Mouse (Mus musculus): ENCODE measurements around the gene Ptbp2.

The Ptbp2 gene

GRCm38 (mm10) chr3:119684741-119685140 is 99.5 kb downstream of the Ptbp2 start:
- DNase-seq (ENCODE audit: low read depth, low spot score) = no peak

All from embryo, embryonic 11.5 days (tissue).